Mouse (Mus musculus) T-helper 1 cell (primary cell): ENCODE measurements at regions not wholly inside any gene's neighbourhood (a gene's known extent, or its start where the extent isn't known, plus 50 kb on each side); places are given as distances from the start of the nearest gene placed in this dataset.

ENCODE experiments used
- in situ Hi-C: fragments of 300-600 bp; cut with MboI, MseI; formaldehyde crosslinking; loops from one replicate; pipeline ENCODE4 v1.15.1; 2025; ENCODE audit warnings: high pct_unique_total_duplicates

- in situ Hi-C loops = no loop called here
Observed at GRCm38 (mm10) chr10:42094274-42095000, 76.2 kb upstream of the Armc2 start.

GRCm38 (mm10) chr10:42093176-42093759 lies 75.0 kb upstream of the Armc2 start:
- in situ Hi-C loops = no loop called here

- in situ Hi-C loops = no loop called here
Observed at GRCm38 (mm10) chr10:42092500-42092899, 74.3 kb upstream of the Armc2 start.

- in situ Hi-C loops = no loop called here
Observed at GRCm38 (mm10) chr10:42091546-42092168, 73.4 kb upstream of the Armc2 start.

- in situ Hi-C loops = no loop called here
Observed at GRCm38 (mm10) chr10:42090806-42091205, 72.6 kb upstream of the Armc2 start.

- in situ Hi-C loops = no loop called here
Observed at GRCm38 (mm10) chr10:42090147-42090546, 71.9 kb upstream of the Armc2 start.

- in situ Hi-C loops = loop anchor here (5.0 kb wide), 1 partner anchor 1432 kb away; no protein-coding TSS in a partner anchor
Observed at GRCm38 (mm10) chr10:42089686-42090085, 71.4 kb upstream of the Armc2 start.

GRCm38 (mm10) chr10:42089235-42089625 lies 71.0 kb upstream of the Armc2 start:
- in situ Hi-C loops = loop anchor here (5.0 kb wide), 1 partner anchor 1432 kb away; no protein-coding TSS in a partner anchor

GRCm38 (mm10) chr10:42088570-42089234 lies 70.5 kb upstream of the Armc2 start:
- in situ Hi-C loops = loop anchor here (5.0 kb wide), 1 partner anchor 1431 kb away; no protein-coding TSS in a partner anchor

- in situ Hi-C loops = loop anchor here (5.0 kb wide), 1 partner anchor 1431 kb away; no protein-coding TSS in a partner anchor
Observed at GRCm38 (mm10) chr10:42087906-42088305, 69.7 kb upstream of the Armc2 start.

GRCm38 (mm10) chr10:42086691-42087090 lies 68.4 kb upstream of the Armc2 start:
- in situ Hi-C loops = loop anchor here (5.0 kb wide), 1 partner anchor 1429 kb away; no protein-coding TSS in a partner anchor

GRCm38 (mm10) chr10:42085295-42085694 lies 67.1 kb upstream of the Armc2 start:
- in situ Hi-C loops = loop anchor here (5.0 kb wide), 1 partner anchor 1428 kb away; no protein-coding TSS in a partner anchor

- in situ Hi-C loops = no loop called here
Observed at GRCm38 (mm10) chr10:42082227-42082840, 64.1 kb upstream of the Armc2 start.

- in situ Hi-C loops = no loop called here
Observed at GRCm38 (mm10) chr10:42079775-42080174, 61.5 kb upstream of the Armc2 start.

- in situ Hi-C loops = no loop called here
Observed at GRCm38 (mm10) chr10:42076711-42077110, 58.5 kb upstream of the Armc2 start.

GRCm38 (mm10) chr10:42075545-42075944 lies 57.3 kb upstream of the Armc2 start:
- in situ Hi-C loops = no loop called here

- in situ Hi-C loops = no loop called here
Observed at GRCm38 (mm10) chr10:42072758-42073157, 54.5 kb upstream of the Armc2 start.

- in situ Hi-C loops = no loop called here
Observed at GRCm38 (mm10) chr10:42072131-42072530, 53.9 kb upstream of the Armc2 start.

- in situ Hi-C loops = no loop called here
Observed at GRCm38 (mm10) chr10:42071404-42072024, 53.3 kb upstream of the Armc2 start.

- in situ Hi-C loops = no loop called here
Observed at GRCm38 (mm10) chr10:42070611-42071403, 52.6 kb upstream of the Armc2 start.
